Mouse (Mus musculus): ENCODE measurements around the gene Gpr156.

DNA sequence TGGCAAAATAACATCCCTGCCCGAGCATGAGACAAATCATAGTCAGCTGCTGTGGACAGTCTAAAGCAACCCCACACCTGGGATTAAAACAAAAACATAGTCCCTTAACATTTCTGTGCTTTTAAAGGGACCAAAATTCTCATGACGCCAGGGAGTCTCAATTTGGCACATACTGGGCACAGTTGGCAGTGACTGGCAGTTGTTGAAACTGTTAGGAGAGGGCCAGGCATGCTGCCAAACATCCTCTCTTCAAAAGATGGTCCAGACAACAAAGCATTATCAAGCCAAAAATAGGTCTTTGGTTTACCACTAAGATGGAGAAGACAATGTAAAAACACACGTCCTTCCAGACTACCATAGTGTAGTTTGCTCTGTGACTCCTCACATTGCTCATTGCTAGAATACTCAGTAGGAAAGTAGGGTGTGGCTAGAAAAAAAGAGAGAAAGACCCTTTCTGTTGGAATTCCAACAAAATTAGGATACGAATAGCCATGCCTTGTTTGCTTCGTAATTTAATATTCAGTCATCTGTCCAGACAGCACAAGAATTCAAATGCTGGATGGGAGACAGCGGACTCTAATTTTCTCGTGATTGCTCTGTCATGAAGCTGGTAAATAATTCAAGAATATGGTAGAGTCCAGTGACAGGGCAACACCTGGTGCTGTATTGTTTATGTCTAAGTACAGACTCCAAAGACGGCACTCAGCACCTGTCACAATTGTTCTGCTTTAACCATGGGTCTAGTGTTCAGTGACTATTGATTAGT is 28.9 kb downstream of the Gpr156 start:
- TF ChIP-seq CTCF (IDR thresholded peaks at IDR 0.05; ENCODE audit: low read depth) (no peak), EP300 (IDR thresholded peaks at IDR 0.05; ENCODE audit: low read depth) (no peak)

Data from liver, postnatal 0 days (tissue).